Mouse (Mus musculus): ENCODE data around the gene Ethe1. TPM values are rescaled to one million over a fixed set of nuclear protein-coding genes. Genes with fewer than 3 reads are reported as not detected.
A peak's percentile ranks its signal among the peaks of the same experiment; 100 is the strongest.

The Ethe1 gene
- polyA plus RNA-seq, 1 experiment = 48.0 TPM

GRCm38 (mm10) chr7:24610144-24610878 is 23.0 kb downstream of the Ethe1 start, which contains the start of gene Phldb3:
Gene Phldb3, plus strand, starts transcription at chr7:24610763.
- no peak for TF ChIP-seq CEBPB (IDR thresholded peaks at IDR 0.05; ENCODE audit: low read depth)
- peak within 1 kb of the TSS; percentile 25 for H3K4me3 ChIP-seq (ENCODE audit: insufficient read depth, poor library complexity, severe bottlenecking)
- no peaks in the 10 kb centered on the region for H3K36me3 ChIP-seq (ENCODE audit: control insufficient read depth, insufficient read depth)
- no peaks in the 10 kb centered on the region for H3K79me3 ChIP-seq (ENCODE audit: low read depth)
- no peaks in the 10 kb centered on the region for H3K79me2 ChIP-seq (ENCODE audit: control insufficient read depth, insufficient read depth)
- peak within 1 kb of the TSS; percentile 68 for H3ac ChIP-seq (ENCODE audit: control insufficient read depth, insufficient read length, low read depth)
- H3K27me3 ChIP-seq (ENCODE audit: control insufficient read depth, insufficient read depth, insufficient read length) = no peaks in the 10 kb centered on the region

DNA sequence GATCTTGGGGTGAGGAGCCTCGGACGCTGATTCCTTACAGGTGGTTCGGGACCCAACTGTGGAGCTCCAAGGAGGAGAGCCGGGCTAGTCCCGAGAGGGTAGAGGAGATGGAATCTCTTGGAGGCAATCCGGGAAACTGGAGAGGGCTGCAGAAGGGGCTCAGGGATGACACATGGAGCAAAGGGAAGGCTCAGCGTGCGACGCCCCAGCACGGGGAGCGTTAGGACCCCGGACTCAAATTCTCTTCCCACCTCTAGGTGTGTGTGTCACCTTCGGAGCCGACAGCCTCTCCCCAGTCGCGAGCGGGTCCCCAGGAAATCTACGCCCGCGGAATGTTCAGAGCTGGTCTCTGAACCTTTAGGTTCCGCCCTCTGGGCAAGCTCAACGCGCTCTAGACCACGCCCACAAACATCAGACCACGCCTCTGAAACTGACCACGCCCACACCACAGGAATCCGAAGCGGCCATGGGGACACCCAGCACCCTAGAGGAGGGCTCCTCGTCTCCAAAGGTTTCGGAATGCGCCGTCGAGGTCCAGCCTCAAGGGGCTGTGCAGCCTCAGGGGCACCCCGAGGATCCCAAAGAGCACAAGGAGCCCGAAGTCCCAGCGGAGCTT is 23.6 kb downstream of the Ethe1 start:
- Histone ChIP-seq H3K79me3 (ENCODE audit: low read depth) (no peaks in the 10 kb centered on the region), H3K79me2 (ENCODE audit: control insufficient read depth, insufficient read depth) (no peaks in the 10 kb centered on the region), H3K36me3 (ENCODE audit: control insufficient read depth, insufficient read depth) (no peaks in the 10 kb centered on the region), H3ac (ENCODE audit: control insufficient read depth, insufficient read length, low read depth) (peak overlapping the region; percentile 68), H3K27me3 (ENCODE audit: control insufficient read depth, insufficient read depth, insufficient read length) (no peaks in the 10 kb centered on the region), H3K4me3 (ENCODE audit: insufficient read depth, poor library complexity, severe bottlenecking) (peak overlapping the region; percentile 25)
- TF ChIP-seq MYOG (IDR thresholded peaks at IDR 0.05; ENCODE audit: control insufficient read depth, extremely low read depth, insufficient read length) (no peak), CEBPB (IDR thresholded peaks at IDR 0.05; ENCODE audit: low read depth) (no peak), USF1 (IDR thresholded peaks at IDR 0.05; ENCODE audit: low read depth) (no peak), MYOD1 (IDR thresholded peaks at IDR 0.05; ENCODE audit: control insufficient read depth, insufficient read length, low read depth) (no peak), CTCF (IDR thresholded peaks at IDR 0.05; ENCODE audit: control insufficient read depth, insufficient read depth, insufficient read length) (no peak), MAX (IDR thresholded peaks at IDR 0.05) (no peak), FOSL1 (IDR thresholded peaks at IDR 0.05; ENCODE audit: insufficient read depth, low read length, poor library complexity, severe bottlenecking) (no peak)

GRCm38 (mm10) chr7:24611709-24612108 is 24.4 kb downstream of the Ethe1 start:
- Histone ChIP-seq H3K27me3 (ENCODE audit: control insufficient read depth, insufficient read depth, insufficient read length) (no peaks in the 10 kb centered on the region), H3K79me3 (ENCODE audit: low read depth) (no peaks in the 10 kb centered on the region), H3K79me2 (ENCODE audit: control insufficient read depth, insufficient read depth) (no peaks in the 10 kb centered on the region), H3K36me3 (ENCODE audit: control insufficient read depth, insufficient read depth) (no peaks in the 10 kb centered on the region), H3K4me3 (ENCODE audit: insufficient read depth, poor library complexity, severe bottlenecking) (peak overlapping the region; percentile 21), H3ac (ENCODE audit: control insufficient read depth, insufficient read length, low read depth) (peak overlapping the region; percentile 68)
- TF ChIP-seq MYOG (IDR thresholded peaks at IDR 0.05; ENCODE audit: control insufficient read depth, extremely low read depth, insufficient read length) = no peak
- no peak for TF ChIP-seq MYOD1 (IDR thresholded peaks at IDR 0.05; ENCODE audit: control insufficient read depth, insufficient read length, low read depth)
- TF ChIP-seq USF1 (IDR thresholded peaks at IDR 0.05; ENCODE audit: low read depth) = no peak
- TF ChIP-seq CTCF (IDR thresholded peaks at IDR 0.05; ENCODE audit: control insufficient read depth, insufficient read depth, insufficient read length) = no peak
- no peak for TF ChIP-seq FOSL1 (IDR thresholded peaks at IDR 0.05; ENCODE audit: insufficient read depth, low read length, poor library complexity, severe bottlenecking)

DNA sequence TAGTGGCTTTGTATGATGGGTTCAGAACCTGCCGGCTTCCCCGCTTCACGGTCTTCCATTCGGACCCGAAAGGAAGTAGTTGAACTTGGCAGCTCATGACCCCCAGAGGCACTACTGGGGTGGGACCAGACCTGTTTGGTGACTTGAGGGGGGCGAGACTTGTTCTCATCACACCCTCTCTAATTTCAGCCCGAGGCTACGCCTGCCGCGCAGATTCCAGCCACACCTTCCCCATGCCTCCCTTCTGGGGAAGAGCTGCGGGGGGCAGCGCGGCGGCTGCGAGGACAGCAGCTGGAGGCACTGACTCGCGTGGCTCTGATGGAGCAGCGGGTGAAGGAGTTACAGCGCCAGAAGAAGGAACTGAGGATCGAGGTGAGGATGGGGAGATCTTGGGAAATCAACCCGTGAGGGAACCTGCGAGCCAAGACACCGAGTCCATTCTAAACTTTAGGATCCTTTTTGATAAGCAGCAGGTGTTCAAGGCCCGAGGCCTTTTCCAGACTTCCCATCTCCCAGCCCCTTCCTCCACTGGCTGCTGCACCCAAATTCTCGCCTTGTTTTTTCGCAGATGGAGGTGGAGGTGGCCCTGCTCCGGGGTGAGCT is 25.1 kb downstream of the Ethe1 start:
- Histone ChIP-seq H3ac (ENCODE audit: control insufficient read depth, insufficient read length, low read depth) (no peak overlapping the region), H3K79me2 (ENCODE audit: control insufficient read depth, insufficient read depth) (no peaks in the 10 kb centered on the region), H3K27me3 (ENCODE audit: control insufficient read depth, insufficient read depth, insufficient read length) (no peaks in the 10 kb centered on the region), H3K79me3 (ENCODE audit: low read depth) (no peaks in the 10 kb centered on the region), H3K36me3 (ENCODE audit: control insufficient read depth, insufficient read depth) (peaks cover 4% of the 10 kb centered on the region), H3K4me3 (ENCODE audit: insufficient read depth, poor library complexity, severe bottlenecking) (no peak overlapping the region)
- TF ChIP-seq CEBPB (IDR thresholded peaks at IDR 0.05; ENCODE audit: low read depth) = no peak
- TF ChIP-seq MYOG (IDR thresholded peaks at IDR 0.05; ENCODE audit: control insufficient read depth, extremely low read depth, insufficient read length) = no peak
- no peak for TF ChIP-seq MAX (IDR thresholded peaks at IDR 0.05)
- no peak for TF ChIP-seq CTCF (IDR thresholded peaks at IDR 0.05; ENCODE audit: control insufficient read depth, insufficient read depth, insufficient read length)
- TF ChIP-seq FOSL1 (IDR thresholded peaks at IDR 0.05; ENCODE audit: insufficient read depth, low read length, poor library complexity, severe bottlenecking) = no peak
- no peak for TF ChIP-seq MYOD1 (IDR thresholded peaks at IDR 0.05; ENCODE audit: control insufficient read depth, insufficient read length, low read depth)
- no peak for TF ChIP-seq USF1 (IDR thresholded peaks at IDR 0.05; ENCODE audit: low read depth)

DNA sequence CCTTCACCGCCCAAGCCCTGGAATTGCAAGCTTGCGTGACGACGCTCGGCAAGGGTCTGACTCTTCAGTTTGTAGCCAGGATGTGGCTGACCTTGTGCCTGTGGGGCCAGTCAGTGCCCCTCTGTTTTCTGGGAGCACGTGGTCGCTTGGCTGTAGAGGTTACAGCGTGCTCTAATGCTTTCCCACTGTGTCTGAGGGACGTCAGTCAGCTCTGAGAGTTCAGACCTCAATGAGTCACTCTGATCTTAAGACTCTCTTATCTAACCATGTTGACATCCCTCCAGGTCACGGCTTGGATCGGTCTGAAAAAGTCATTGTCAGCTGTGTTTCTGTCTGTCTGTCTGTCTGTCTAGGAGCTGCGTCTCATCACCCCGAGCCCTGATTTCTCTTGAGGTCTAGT is 27.5 kb downstream of the Ethe1 start:
- H3K4me3 ChIP-seq (ENCODE audit: insufficient read depth, poor library complexity, severe bottlenecking) = no peak overlapping the region
- H3ac ChIP-seq (ENCODE audit: control insufficient read depth, insufficient read length, low read depth) = no peak overlapping the region
- H3K27me3 ChIP-seq (ENCODE audit: control insufficient read depth, insufficient read depth, insufficient read length) = no peaks in the 10 kb centered on the region
- TF ChIP-seq MYOD1 (IDR thresholded peaks at IDR 0.05; ENCODE audit: control insufficient read depth, insufficient read length, low read depth) = peak; percentile 14
- TF ChIP-seq CTCF (IDR thresholded peaks at IDR 0.05; ENCODE audit: control insufficient read depth, insufficient read depth, insufficient read length) = no peak
- peak; percentile 61 for TF ChIP-seq USF1 (IDR thresholded peaks at IDR 0.05; ENCODE audit: low read depth)
- no peak for TF ChIP-seq CEBPB (IDR thresholded peaks at IDR 0.05; ENCODE audit: low read depth)
- TF ChIP-seq MAX (IDR thresholded peaks at IDR 0.05) = peak; percentile 66
- peaks cover 5% of the 10 kb centered on the region for H3K36me3 ChIP-seq (ENCODE audit: control insufficient read depth, insufficient read depth)
- no peaks in the 10 kb centered on the region for H3K79me2 ChIP-seq (ENCODE audit: control insufficient read depth, insufficient read depth)
- no peaks in the 10 kb centered on the region for H3K79me3 ChIP-seq (ENCODE audit: low read depth)

All from C2C12 (cell line).